Mouse (Mus musculus) fat pad, adult 2 months (tissue): Measurements from ENCODE around the gene Klf4.

ENCODE experiments used
- DNase-seq: peaks from one replicate; pipeline ENCODE4 v3.0.0-alpha.2; 2011; ENCODE audit warnings: low read depth, low spot score; ENCODE audit errors: extremely low read depth

Klf4 gene

GRCm38 (mm10) chr4:55532407-55533195 lies at the start of gene Klf4:
Gene Klf4, minus strand, starts transcription at chr4:55532466.
- DNase-seq, result no peak

GRCm38 (mm10) chr4:55571432-55571831 lies 39.2 kb upstream of the Klf4 start:
- no peak for DNase-seq

GRCm38 (mm10) chr4:55567986-55568385 lies 35.7 kb upstream of the Klf4 start:
- no peak for DNase-seq

GRCm38 (mm10) chr4:55567575-55567974 lies 35.3 kb upstream of the Klf4 start:
- no peak for DNase-seq

- no peak for DNase-seq
These were observed 32.1 kb upstream of the Klf4 start for GRCm38 (mm10) chr4:55564317-55564716.

- DNase-seq, result no peak
These were observed 30.8 kb upstream of the Klf4 start for GRCm38 (mm10) chr4:55563050-55563449.

GRCm38 (mm10) chr4:55562062-55562461 lies 29.8 kb upstream of the Klf4 start:
- DNase-seq, result no peak

- DNase-seq, result no peak
These were observed 14.6 kb upstream of the Klf4 start for GRCm38 (mm10) chr4:55546869-55547268.

- DNase-seq, result no peak
These were observed 10.5 kb upstream of the Klf4 start for GRCm38 (mm10) chr4:55542753-55543152.

GRCm38 (mm10) chr4:55541654-55542053 lies 9.4 kb upstream of the Klf4 start:
- no peak for DNase-seq

- DNase-seq, result no peak
These were observed 9.0 kb upstream of the Klf4 start for GRCm38 (mm10) chr4:55541221-55541620.

- no peak for DNase-seq
These were observed 2.7 kb upstream of the Klf4 start for GRCm38 (mm10) chr4:55535012-55535411.

- DNase-seq, result no peak
These were observed 2.2 kb upstream of the Klf4 start for GRCm38 (mm10) chr4:55534510-55534909.

GRCm38 (mm10) chr4:55533803-55534254 lies 1.6 kb upstream of the Klf4 start:
- no peak for DNase-seq

- DNase-seq, result no peak
These were observed 1.0 kb upstream of the Klf4 start for GRCm38 (mm10) chr4:55533196-55533802.

- DNase-seq, result no peak
These were observed 335 bp downstream of the Klf4 start for GRCm38 (mm10) chr4:55531856-55532406.

GRCm38 (mm10) chr4:55531096-55531855 lies 990 bp downstream of the Klf4 start:
- DNase-seq, result no peak

- no peak for DNase-seq
These were observed 1.6 kb downstream of the Klf4 start for GRCm38 (mm10) chr4:55530731-55531095.

- no peak for DNase-seq
These were observed 2.0 kb downstream of the Klf4 start for GRCm38 (mm10) chr4:55530236-55530635.

- DNase-seq, result no peak
These were observed 3.9 kb downstream of the Klf4 start for GRCm38 (mm10) chr4:55528404-55528803.

- DNase-seq, result no peak
These were observed 4.3 kb downstream of the Klf4 start for GRCm38 (mm10) chr4:55527931-55528330.
